Mouse (Mus musculus) duodenum, adult 2 months (tissue): ENCODE results near the gene Gm38431. TPM values are rescaled to one million over a fixed set of nuclear protein-coding genes. Genes with fewer than 3 reads are reported as not detected.

Experiments used
- polyA plus RNA-seq: library from polyadenylated mRNA; depleted of rRNA; stranded (reverse); fragments of >200 nt; gene quantifications from 2 replicates; pipeline ENCODE4 v1.2.3, GENCODE M21; 2012; ENCODE audit warnings: low replicate concordance; rRNA removed

Gene Gm38431
- 13.2 and 24.6 TPM in 2 replicates for polyA plus RNA-seq

DNA sequence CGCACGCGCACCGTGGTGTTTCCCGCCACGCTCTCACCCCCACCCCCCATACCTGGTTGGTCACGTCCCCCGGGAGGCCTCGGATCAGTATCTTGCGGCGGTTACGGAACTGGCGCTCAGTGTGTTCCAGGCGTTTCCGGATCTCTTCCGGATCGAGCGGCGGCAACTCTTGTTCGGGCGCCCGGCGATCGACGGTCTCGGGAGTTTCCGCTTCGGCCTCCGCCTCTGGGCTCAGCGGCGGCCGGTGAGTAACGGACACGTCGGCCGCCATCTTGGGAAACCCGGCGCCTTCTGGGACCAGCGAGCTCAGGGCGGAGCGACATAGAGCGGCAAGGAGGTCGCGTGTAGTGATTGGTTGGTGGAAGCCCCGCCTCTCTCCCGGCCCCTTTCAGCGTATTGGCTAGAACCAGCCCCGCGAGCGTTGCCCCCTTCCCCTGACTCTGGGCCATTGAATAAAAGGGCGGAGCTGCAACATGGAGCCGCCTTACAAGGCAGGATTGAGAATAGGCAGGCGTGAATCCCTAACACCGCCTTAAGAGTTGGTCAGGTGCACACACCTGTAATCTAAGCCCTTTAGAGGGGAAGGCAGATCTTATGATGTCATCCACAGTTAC, at the start of gene Gm38431, which contains the start of gene Raver1:
Gm38431 (minus strand) TSS at position 291 of the 614 bp plus-strand sequence.
Raver1 (minus strand) TSS at position 302 of the 614 bp plus-strand sequence.

GRCm38 (mm10) chr9:21131059-21131956, 39.5 kb upstream of the Gm38431 start, which contains the start of gene Tyk2:
TSS of gene Tyk2 (minus strand) at chr9:21131243.

DNA sequence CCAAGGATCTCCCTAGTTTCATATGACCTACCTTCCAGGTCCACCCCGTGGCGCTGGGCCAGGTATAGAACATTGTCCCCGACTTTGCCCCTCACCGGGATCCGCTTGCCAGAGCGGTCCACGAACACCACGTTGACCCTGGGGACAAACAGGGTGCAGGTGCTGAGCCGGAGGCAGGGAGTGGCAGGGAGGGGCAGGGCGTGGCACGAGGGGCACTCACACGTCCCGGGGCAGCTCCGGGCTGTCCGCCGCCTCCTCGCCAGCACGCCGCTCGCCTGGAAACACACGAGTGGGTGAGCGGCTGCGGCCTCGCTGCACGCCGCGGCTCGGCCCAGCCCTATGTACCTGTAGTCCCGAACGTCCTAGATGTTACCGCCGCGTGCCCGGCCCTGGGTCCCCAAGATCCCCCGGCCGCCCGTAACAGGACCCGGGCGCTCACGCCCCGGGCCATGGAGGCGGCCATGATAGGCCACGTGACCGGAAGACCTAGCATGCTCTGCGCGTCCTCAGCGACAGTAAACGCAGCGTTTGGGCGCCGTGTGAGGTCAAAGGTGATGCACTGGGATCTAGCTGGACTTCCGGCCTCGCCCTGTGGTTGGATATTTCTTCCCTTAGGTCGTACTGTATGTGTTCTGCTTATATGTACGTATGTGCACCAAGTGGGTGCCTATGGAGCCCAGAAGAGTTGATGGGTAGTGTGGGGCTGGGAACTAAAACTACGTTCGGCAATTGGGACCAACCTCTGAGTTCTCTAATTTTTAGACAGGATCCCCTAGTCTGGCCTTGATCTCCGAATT, 18.6 kb downstream of the Gm38431 start, which contains the start of the genes Gm49373 and Fdx1l:
Gm49373 (minus strand) TSS at position 53 of the 797 bp plus-strand sequence.
Fdx1l (minus strand) TSS at position 571 of the 797 bp plus-strand sequence.

GRCm38 (mm10) chr9:21067006-21067684, 24.7 kb downstream of the Gm38431 start, which contains the start of gene Zglp1:
TSS of gene Zglp1 (minus strand) at chr9:21067093.

DNA sequence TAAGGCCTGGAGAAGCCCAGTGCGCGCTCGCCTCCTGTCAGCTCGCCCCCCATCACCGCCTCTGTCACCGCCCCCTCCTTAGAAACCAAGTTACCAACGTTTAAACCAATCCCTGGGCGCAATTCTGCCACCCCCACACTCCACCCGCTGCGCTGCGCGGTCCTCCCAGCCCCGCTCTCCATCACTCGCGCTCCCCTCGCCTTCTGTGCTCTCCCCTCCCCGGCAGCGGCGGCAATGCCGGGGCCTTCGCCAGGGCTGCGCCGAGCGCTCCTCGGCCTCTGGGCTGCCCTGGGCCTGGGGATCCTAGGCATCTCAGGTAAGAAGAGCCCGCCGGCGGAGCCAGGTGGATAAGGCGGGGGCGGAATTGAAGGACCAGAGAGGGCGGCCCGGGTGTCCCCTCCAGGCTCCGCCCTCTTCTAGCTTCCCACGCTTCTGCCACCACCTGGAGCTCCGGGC, 59.9 kb downstream of the Gm38431 start, which contains the start of gene Icam5:
Icam5 (plus strand) TSS at position 178 of the 456 bp plus-strand sequence.

GRCm38 (mm10) chr9:21029291-21030054, 62.3 kb downstream of the Gm38431 start, which contains the start of gene Icam4:
TSS of gene Icam4 (plus strand) at chr9:21029373.

Other genes starting within 250 kb of the Gm38431 start
- 30.5 and 45.4 TPM in 2 replicates for gene A230050P20Rik, start 223.4 kb downstream of the Gm38431 start, polyA plus RNA-seq
- 5.3 and 7.1 TPM in 2 replicates for gene Angptl6, start 212.3 kb downstream of the Gm38431 start, polyA plus RNA-seq
- 42.0 and 95.8 TPM in 2 replicates for gene Ppan, start 203.8 kb downstream of the Gm38431 start, polyA plus RNA-seq
- gene Eif3g, start 193.4 kb downstream of the Gm38431 start, polyA plus RNA-seq = 85.5 and 104 TPM in 2 replicates
- gene Dnmt1, start 132.1 kb downstream of the Gm38431 start, polyA plus RNA-seq = 18.2 and 20.2 TPM in 2 replicates
- gene S1pr2, start 115.2 kb downstream of the Gm38431 start, polyA plus RNA-seq = 1.6 and 2.6 TPM in 2 replicates
- 130 and 187 TPM in 2 replicates for gene Mrpl4, start 89.3 kb downstream of the Gm38431 start, polyA plus RNA-seq
- 6.5 TPM in 2 replicates for gene Icam1, start 76.0 kb downstream of the Gm38431 start, polyA plus RNA-seq
- 0.14 and 0.83 TPM in 2 replicates for gene Icam4, start 62.6 kb downstream of the Gm38431 start, polyA plus RNA-seq
- gene Icam5, start 59.9 kb downstream of the Gm38431 start, polyA plus RNA-seq = 0.13 TPM in 2 replicates
- 0.25 and 0.50 TPM in 2 replicates for gene Zglp1, start 24.9 kb downstream of the Gm38431 start, polyA plus RNA-seq
- gene Gm49373, start 18.9 kb downstream of the Gm38431 start, polyA plus RNA-seq = 0.15 and 0.40 TPM in 2 replicates
- 29.2 and 69.8 TPM in 2 replicates for gene Fdx1l, start 18.4 kb downstream of the Gm38431 start, polyA plus RNA-seq
- gene Raver1, start within 50 bp of the Gm38431 start, polyA plus RNA-seq = 70.5 and 116 TPM in 2 replicates
- gene Tyk2, start 39.2 kb upstream of the Gm38431 start, polyA plus RNA-seq = 21.7 and 25.1 TPM in 2 replicates
- 16.3 and 27.9 TPM in 2 replicates for gene Cdc37, start 58.0 kb upstream of the Gm38431 start, polyA plus RNA-seq
- gene Pde4a, start 73.7 kb upstream of the Gm38431 start, polyA plus RNA-seq = 2.9 and 4.7 TPM in 2 replicates
- gene Keap1, start 147.4 kb upstream of the Gm38431 start, polyA plus RNA-seq = 68.3 and 85.9 TPM in 2 replicates
- gene S1pr5, start 156.4 kb upstream of the Gm38431 start, polyA plus RNA-seq = 0.13 and 0.16 TPM in 2 replicates
- 75.4 and 213 TPM in 2 replicates for gene Atg4d, start 173.3 kb upstream of the Gm38431 start, polyA plus RNA-seq
- 8.6 and 13.3 TPM in 2 replicates for gene Kri1, start 196.0 kb upstream of the Gm38431 start, polyA plus RNA-seq
- gene Cdkn2d, start 199.4 kb upstream of the Gm38431 start, polyA plus RNA-seq = 15.2 and 22.1 TPM in 2 replicates
- 55.7 and 57.9 TPM in 2 replicates for gene Ap1m2, start 220.3 kb upstream of the Gm38431 start, polyA plus RNA-seq
- 9.2 and 13.8 TPM in 2 replicates for gene Slc44a2, start 228.7 kb upstream of the Gm38431 start, polyA plus RNA-seq